Mouse (Mus musculus): ENCODE measurements around the gene Babam2. TPM values are rescaled to one million over a fixed set of nuclear protein-coding genes. Genes with fewer than 3 reads are reported as not detected.

Gene Babam2
- polyA plus RNA-seq, 1 experiment from 2014 or later: 122 TPM

DNA sequence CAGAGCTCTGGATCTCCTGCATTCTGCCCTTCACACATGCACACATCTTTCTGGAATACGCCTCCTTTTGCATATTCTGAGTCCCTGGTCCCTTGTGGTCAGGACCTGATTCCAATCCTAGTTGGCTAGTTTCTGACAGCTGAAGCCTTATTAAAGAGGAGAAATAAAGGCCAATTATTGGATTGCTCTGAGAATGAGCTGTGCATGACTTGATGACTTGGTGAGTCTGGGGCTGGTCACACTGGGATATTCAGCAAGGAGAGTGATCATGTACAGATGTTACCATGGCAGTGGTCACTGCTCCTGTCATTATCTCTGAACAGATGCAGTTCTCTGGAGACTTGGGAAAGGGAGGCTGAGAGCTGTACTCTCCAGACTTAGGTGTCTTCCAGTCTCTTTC, 406.1 kb downstream of the Babam2 start:
- ChIA-PET CTCF (interaction anchor here (1.2 kb wide), 1 partner anchor 17 kb away, joined by 4 read pairs; no protein-coding TSS in a partner anchor), POLR2A (interaction anchor here (1.1 kb wide), 1 partner anchor 40 kb away, joined by 3 read pairs; no protein-coding TSS in a partner anchor)
- no peaks in the 10 kb centered on the region for H3K27me3 ChIP-seq
- no peak for TF ChIP-seq CTCF (IDR thresholded peaks at IDR 0.05)
- ATAC-seq (no peak), DNase-seq (ENCODE audit: low read depth, low spot score) (no peak)
- in situ Hi-C loops (cut with MboI; ENCODE audit: low pct_unique_long_range_greater_than_20kb): no loop called here

DNA sequence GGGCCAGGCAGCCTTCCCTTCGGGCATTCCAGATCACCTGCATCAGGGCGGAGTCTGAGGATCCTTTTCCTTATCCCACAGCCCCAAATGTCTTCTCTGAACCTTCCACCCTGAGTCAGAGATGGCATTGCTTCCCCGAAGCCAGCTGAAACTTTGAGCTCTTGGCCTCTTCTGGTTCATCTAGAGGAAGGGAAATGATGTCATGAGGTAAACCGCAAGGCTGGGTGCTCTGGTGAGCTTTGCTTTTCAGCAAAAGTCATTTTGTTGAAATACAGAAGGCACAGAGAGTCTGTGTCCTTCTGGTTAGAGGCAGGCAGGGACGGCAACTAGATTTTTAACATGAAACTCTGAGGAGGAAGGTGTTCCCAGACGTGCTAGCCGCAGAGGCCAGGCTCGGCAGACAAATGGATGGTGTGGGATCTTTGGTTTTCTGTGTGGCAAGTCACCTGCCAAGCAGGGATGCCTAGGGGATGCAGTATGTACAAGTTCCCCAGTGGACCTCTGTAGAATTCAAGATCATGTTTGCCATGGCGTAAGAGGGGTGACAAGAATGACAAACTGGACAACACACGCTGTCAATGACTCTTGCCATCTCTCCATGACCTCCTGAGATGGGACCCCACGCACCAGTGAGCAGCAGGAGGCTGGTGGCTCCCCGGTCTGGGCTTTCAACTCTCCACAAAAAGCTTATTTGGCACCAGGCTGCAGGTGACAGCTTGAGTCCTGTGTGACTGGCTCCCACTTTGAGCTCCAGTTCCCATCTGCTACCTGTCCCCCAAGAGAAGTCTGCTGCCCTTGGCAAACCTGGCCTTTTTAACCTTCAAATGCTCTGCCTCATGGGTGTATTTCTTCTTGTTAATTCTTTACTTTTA, 406.9 kb downstream of the Babam2 start:
- TF ChIP-seq CTCF (IDR thresholded peaks at IDR 0.05): no peak
- ChIA-PET CTCF (no interaction called here), POLR2A (interaction anchor here (1.1 kb wide), 1 partner anchor 39 kb away, joined by 3 read pairs; no protein-coding TSS in a partner anchor)
- in situ Hi-C loops (cut with MboI; ENCODE audit: low pct_unique_long_range_greater_than_20kb): no loop called here
- ATAC-seq (no peak), DNase-seq (ENCODE audit: low read depth, low spot score) (no peak)
- H3K27me3 ChIP-seq: no peaks in the 10 kb centered on the region

DNA sequence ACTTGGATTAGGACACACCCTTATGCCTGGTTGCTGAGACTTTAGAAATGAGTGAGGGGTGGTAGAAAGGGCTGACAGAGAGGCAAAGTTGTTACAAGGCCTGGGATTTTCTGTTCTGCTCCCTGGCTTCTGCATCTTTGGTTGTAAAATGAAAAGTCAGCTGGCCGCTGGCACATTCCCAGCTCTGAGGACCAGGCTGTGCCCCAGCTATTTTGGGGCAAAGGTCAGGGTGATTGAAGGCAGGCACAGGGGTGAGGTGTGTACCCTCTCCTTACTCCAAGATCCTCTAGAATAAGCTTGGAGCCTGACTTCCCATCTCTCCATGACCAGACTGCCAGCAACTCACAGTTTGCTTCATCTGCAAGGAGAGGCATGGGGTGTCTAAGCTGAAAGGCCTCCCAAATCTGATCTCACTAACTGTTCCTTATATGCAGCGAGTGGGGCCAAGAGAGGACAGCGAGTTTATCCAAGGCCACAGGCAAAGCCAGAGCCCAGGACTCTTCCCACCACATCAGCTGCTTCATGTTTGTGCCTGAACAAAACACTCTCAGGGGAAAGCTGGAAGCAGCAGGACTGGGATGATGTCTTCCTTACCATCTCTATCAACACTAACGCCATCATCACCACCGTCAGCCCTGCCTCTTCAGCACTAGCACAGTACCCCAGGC, 409.1 kb downstream of the Babam2 start:
- ChIA-PET CTCF (interaction anchor here (1.0 kb wide), 1 partner anchor 11 kb away, joined by 3 read pairs; no protein-coding TSS in a partner anchor), POLR2A (interaction anchor here (0.6 kb wide), 1 partner anchor 25 kb away, joined by 3 read pairs; no protein-coding TSS in a partner anchor)
- ATAC-seq (no peak), DNase-seq (ENCODE audit: low read depth, low spot score) (no peak)
- no peak for TF ChIP-seq CTCF (IDR thresholded peaks at IDR 0.05)
- no peaks in the 10 kb centered on the region for H3K27me3 ChIP-seq
- in situ Hi-C loops (cut with MboI; ENCODE audit: low pct_unique_long_range_greater_than_20kb): no loop called here

DNA sequence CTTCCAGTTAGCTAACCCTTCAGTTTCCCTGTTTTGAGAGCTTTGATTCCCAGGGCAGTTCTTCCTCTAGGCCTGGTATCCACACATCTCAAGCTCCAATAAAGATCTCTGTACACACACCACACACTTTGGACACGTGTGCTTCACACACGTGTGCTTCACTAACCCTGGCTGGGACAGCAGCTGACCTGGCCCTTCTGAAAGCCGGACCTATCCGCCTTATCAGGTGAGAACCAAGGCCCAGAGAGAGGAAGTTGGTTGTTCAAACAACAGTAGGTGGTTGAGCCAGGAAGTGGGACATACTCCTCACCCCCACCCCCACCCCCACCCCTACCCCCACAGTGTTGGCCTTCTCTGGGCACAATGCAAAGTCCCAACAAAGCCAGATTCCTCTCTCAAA, 413.2 kb downstream of the Babam2 start:
- no peak for TF ChIP-seq CTCF (IDR thresholded peaks at IDR 0.05)
- POLR2A ChIA-PET: interaction anchor here (0.5 kb wide), 1 partner anchor 203 kb away, joined by 4 read pairs; no protein-coding TSS in a partner anchor
- in situ Hi-C loops (cut with MboI; ENCODE audit: low pct_unique_long_range_greater_than_20kb): no loop called here
- DNase-seq (ENCODE audit: low read depth, low spot score): no peak
- CTCF ChIA-PET: interaction anchor here (1.7 kb wide), 1 partner anchor 13 kb away, joined by 5 read pairs; no protein-coding TSS in a partner anchor
- no peak for ATAC-seq
- no peaks in the 10 kb centered on the region for H3K27me3 ChIP-seq

DNA sequence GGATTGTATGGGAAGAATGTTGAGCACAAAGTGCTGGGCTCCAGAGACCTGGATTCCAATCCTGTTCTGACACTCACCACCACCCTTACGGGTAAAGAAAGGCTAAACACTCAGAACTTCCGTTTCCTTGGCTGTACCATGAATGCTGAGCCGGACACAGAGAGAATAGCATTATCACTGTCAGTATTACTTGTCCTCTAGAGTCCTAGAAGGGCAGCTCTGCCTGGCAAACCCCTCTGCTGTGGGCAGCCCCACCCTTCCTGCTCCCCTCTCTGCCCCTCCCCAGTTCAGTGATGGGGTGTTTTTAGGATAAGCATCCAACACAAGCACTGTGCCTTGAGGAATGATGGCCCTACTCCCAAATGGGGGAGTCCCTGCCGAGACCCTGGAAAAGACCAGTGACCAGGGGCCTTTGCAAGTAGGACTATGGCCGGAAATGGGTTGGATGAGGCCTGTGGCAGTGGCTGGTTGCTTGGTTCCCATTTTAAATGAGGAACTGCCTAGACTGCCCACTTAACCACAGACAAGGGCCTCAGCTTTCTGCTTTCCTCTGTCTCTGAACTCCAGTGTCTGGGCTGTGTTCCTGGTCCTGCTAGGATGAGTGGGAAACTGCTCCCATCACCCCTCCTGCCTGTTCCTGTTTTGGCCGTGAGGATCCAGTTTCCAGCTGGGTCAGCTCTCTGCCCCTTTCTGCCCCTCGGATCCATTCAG, 414.9 kb downstream of the Babam2 start:
- H3K27me3 ChIP-seq: no peaks in the 10 kb centered on the region
- DNase-seq (ENCODE audit: low read depth, low spot score): no peak
- ATAC-seq: no peak
- in situ Hi-C loops (cut with MboI; ENCODE audit: low pct_unique_long_range_greater_than_20kb): no loop called here
- CTCF ChIA-PET: no interaction called here
- no peak for TF ChIP-seq CTCF (IDR thresholded peaks at IDR 0.05)
- POLR2A ChIA-PET: no interaction called here

DNA sequence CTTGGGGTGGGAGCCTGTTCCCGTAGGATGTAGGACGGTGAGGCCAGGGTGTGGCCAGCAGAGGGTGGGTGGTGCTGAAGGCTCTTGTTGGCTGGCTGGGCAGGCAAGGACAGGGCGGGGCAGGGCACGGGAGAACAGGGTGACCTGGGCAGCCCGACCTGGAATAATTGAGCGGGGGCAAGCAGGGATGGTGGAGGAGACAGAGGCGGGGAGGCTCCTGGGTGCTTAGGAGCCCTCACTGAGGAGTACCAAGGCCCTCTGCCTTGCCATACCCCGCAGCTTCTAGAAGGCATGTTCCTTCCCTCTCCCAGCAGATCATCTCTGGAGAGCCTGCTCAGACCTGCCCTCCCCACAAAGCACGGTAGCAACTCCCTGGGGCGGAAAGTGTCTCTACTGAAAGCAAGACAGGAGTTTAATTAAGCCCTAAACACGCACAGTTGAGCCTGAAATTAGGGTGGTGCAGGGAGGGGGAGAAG, 423.5 kb downstream of the Babam2 start:
- ChIA-PET POLR2A (no interaction called here), CTCF (no interaction called here)
- ATAC-seq (no peak), DNase-seq (ENCODE audit: low read depth, low spot score) (no peak)
- in situ Hi-C loops (cut with MboI; ENCODE audit: low pct_unique_long_range_greater_than_20kb): no loop called here
- no peaks in the 10 kb centered on the region for H3K27me3 ChIP-seq
- no peak for TF ChIP-seq CTCF (IDR thresholded peaks at IDR 0.05)

DNA sequence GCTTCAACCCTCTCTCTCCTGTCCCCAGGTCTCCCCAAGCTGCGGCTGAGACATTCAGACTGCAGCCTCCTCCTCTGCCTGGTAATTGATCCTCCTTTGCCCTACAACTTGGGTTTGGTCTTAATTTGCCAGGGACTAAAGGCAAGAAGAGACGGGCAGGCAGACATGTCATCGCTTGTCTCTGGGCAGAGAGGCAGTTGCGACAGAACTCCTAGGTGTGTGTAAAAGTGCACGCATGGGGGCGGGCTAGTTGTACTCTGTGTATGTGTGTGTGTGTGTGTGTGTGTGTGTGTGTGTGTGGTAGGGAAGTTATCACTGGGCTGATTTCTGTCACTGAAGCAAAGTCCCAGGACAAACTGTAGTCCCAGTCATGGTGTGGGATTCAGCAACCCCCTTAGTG, 424.5 kb downstream of the Babam2 start:
- POLR2A ChIA-PET: interaction anchor here (0.7 kb wide), 1 partner anchor 33 kb away, joined by 3 read pairs; no protein-coding TSS in a partner anchor
- no peak for DNase-seq (ENCODE audit: low read depth, low spot score)
- ATAC-seq: no peak
- CTCF ChIA-PET: no interaction called here
- TF ChIP-seq CTCF (IDR thresholded peaks at IDR 0.05): no peak
- no peaks in the 10 kb centered on the region for H3K27me3 ChIP-seq
- in situ Hi-C loops (cut with MboI; ENCODE audit: low pct_unique_long_range_greater_than_20kb): no loop called here

DNA sequence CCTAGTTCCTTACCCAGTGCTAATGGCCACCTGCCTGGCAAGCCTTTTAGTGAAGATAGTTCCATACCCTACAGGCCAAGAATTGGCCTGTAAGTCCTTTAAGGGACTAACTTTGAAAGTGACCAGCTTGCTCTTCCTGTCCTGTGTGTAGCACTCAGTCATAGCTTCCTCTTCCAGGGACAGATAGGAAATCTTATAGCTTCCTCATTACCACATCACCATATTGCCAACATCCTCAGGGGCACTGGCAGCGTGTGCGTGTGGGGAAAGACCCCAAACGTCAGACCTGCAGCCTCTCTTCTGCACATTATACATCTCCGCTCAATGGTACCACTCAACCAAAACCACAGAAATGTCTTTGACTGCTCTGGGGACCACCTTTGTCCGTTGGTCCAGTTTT, 424.9 kb downstream of the Babam2 start:
- H3K27me3 ChIP-seq: no peaks in the 10 kb centered on the region
- in situ Hi-C loops (cut with MboI; ENCODE audit: low pct_unique_long_range_greater_than_20kb): no loop called here
- DNase-seq (ENCODE audit: low read depth, low spot score) (no peak), ATAC-seq (no peak)
- ChIA-PET CTCF (no interaction called here), POLR2A (interaction anchor here (0.7 kb wide), 1 partner anchor 33 kb away, joined by 3 read pairs; no protein-coding TSS in a partner anchor)
- TF ChIP-seq CTCF (IDR thresholded peaks at IDR 0.05): no peak

DNA sequence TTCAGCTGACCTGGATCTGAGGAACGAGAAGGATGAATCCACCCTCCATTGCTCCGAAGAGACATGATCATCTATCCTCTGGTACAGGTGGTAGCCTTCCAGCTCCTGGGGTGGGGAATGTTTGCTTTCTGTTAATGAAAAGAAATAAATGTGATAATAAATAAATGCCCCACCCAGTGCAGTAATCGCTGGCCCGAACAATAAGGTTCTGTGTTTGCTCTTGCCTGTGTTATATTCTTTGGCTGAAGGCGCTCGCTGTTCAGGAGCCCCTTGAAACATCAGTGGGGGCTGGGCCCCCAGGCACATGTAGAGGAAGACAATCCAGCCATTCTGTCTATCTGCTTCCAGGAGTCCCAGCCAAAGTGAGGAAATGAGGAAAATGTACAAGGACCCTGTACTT, 427.5 kb downstream of the Babam2 start:
- TF ChIP-seq CTCF (IDR thresholded peaks at IDR 0.05): no peak
- CTCF ChIA-PET: interaction anchor here (1.5 kb wide), 1 partner anchor 15 kb away, joined by 5 read pairs; no protein-coding TSS in a partner anchor
- in situ Hi-C loops (cut with MboI; ENCODE audit: low pct_unique_long_range_greater_than_20kb): no loop called here

DNA sequence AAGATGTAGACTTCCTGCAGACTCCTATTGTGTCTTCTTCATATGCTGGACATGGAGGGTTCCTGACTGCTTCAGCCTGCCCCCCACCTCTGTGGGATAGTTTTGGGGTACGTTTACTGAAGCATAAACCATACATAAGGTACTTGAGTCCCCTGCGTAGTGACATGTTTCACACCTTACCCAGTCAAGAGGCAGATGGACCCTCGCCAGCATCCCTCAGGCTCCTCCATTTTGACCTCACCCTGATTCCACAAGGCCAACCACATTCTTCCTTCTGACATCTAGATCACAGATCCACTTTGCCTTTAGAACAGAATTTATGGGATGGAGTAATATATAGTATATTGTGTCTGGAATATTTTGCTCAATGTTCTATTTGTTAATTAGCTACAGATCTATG, 429.7 kb downstream of the Babam2 start:
- no peak for DNase-seq (ENCODE audit: low read depth, low spot score)
- in situ Hi-C loops (cut with MboI; ENCODE audit: low pct_unique_long_range_greater_than_20kb): no loop called here
- no peak for ATAC-seq
- POLR2A ChIA-PET: interaction anchor here (0.6 kb wide), 1 partner anchor 179 kb away, joined by 4 read pairs; no protein-coding TSS in a partner anchor
- no peak for TF ChIP-seq CTCF (IDR thresholded peaks at IDR 0.05)
- CTCF ChIA-PET: no interaction called here
- no peaks in the 10 kb centered on the region for H3K27me3 ChIP-seq

More for the DNA sequence above, 427.5 kb downstream of the Babam2 start:
- POLR2A ChIA-PET: no interaction called here
- ATAC-seq (no peak), DNase-seq (ENCODE audit: low read depth, low spot score) (no peak)
- no peaks in the 10 kb centered on the region for H3K27me3 ChIP-seq
